Comparison of ENCODE assay signal across 7 mouse cellular contexts in the genomic region with DNA sequence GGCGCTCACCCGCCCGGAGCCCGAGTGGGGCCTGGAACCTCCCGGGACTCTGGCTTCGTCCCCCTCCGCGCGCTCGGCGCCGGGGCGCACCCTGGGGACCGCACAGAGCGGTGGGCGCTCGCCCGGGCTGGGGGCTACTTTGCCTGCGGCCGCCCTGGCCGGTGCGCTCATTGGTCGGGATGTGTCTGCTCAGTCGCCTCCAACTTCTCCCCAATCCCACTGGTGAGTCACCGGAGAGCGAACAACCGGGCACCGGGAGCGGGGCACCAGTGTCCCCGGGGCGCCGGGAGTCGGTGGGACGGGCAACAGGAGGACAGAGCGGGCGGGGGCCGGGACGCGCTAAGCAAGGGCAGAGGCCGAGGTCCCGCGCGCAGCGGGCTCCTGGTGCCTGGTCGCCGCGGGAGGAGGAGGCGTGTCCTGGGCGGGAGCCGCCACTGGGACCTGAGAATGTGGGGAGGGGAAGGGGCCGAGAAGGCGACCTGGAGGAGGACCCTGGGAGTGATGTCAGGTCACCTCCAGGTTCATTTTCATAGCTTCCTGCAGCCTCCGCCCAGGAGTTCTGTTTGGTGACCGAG. TPM values are rescaled to one million over a fixed set of nuclear protein-coding genes. Genes with fewer than 3 reads are reported as not detected.
DNase-seq lines count a peak whose midpoint lies in the region; ATAC-seq lines count a peak whose summit lies in the region.

No protein-coding gene starts in this region.

- peak overlapping the region; percentile 100 for H3K4me2 ChIP-seq in hindbrain, embryonic 14.5 days (replicated peaks)
- H3K4me2 ChIP-seq in limb, embryonic 11.5 days (ENCODE audit: low read depth, severe bottlenecking): peak overlapping the region; percentile 90
- peak overlapping the region; percentile 100 for H3K4me2 ChIP-seq in midbrain, embryonic 12.5 days (replicated peaks)
- H3K4me2 ChIP-seq in stomach, embryonic 15.5 days: peak overlapping the region; percentile 98

- no peaks in the 10 kb centered on the region for H3K36me3 ChIP-seq in hindbrain, embryonic 14.5 days (replicated peaks; ENCODE audit: control insufficient read depth, insufficient read depth)
- H3K36me3 ChIP-seq in limb, embryonic 11.5 days (ENCODE audit: control insufficient read depth, insufficient read depth, low read length): no peaks in the 10 kb centered on the region
- H3K36me3 ChIP-seq in midbrain, embryonic 12.5 days: no peaks in the 10 kb centered on the region
- no peaks in the 10 kb centered on the region for H3K36me3 ChIP-seq in stomach, embryonic 15.5 days

- ATAC-seq in hindbrain, embryonic 14.5 days (ENCODE audit: low FRiP score): peak; percentile 83
- peak; percentile 79 for ATAC-seq in limb, embryonic 11.5 days (ENCODE audit: insufficient number of reproducible peaks, low FRiP score, low TSS enrichment, low read depth)
- ATAC-seq in midbrain, embryonic 12.5 days (ENCODE audit: low FRiP score, low read depth): peak; percentile 88
- peak; percentile 72 for ATAC-seq in stomach, embryonic 15.5 days (ENCODE audit: insufficient read depth, low FRiP score, low read depth)

- no peak overlapping the region for H3K27ac ChIP-seq in hindbrain, embryonic 14.5 days
- peak overlapping the region; percentile 84 for H3K27ac ChIP-seq in limb, embryonic 11.5 days (replicated peaks; ENCODE audit: low read depth, low read length)
- 0 out of 2 replicates have a peak overlapping the region, but pooled peaks have one; percentile 39 for H3K27ac ChIP-seq in midbrain, embryonic 12.5 days (replicated peaks)
- H3K27ac ChIP-seq in stomach, embryonic 15.5 days: peak overlapping the region; percentile 65

- peaks cover 8% of the 10 kb centered on the region; the same call in 1 of the 2 replicates for H3K4me1 ChIP-seq in hindbrain, embryonic 14.5 days (replicated peaks; ENCODE audit: control insufficient read depth, insufficient read depth, low read length)
- no peaks in the 10 kb centered on the region for H3K4me1 ChIP-seq in limb, embryonic 11.5 days (ENCODE audit: control insufficient read depth, insufficient read depth, low read length)
- H3K4me1 ChIP-seq in midbrain, embryonic 12.5 days: peaks cover 4% of the 10 kb centered on the region; the same call in 1 of the 2 replicates
- H3K4me1 ChIP-seq in stomach, embryonic 15.5 days: no peaks in the 10 kb centered on the region

- peaks cover 25% of the 10 kb centered on the region for H3K27me3 ChIP-seq in hindbrain, embryonic 14.5 days (ENCODE audit: control insufficient read depth, insufficient read depth, low read length)
- H3K27me3 ChIP-seq in limb, embryonic 11.5 days (ENCODE audit: control insufficient read depth, insufficient read depth, low read length): no peaks in the 10 kb centered on the region
- peaks cover 19% of the 10 kb centered on the region for H3K27me3 ChIP-seq in midbrain, embryonic 12.5 days
- H3K27me3 ChIP-seq in stomach, embryonic 15.5 days (replicated peaks): peaks cover 7% of the 10 kb centered on the region; the same call in 1 of the 2 replicates

- intact Hi-C loops in gastrocnemius, postnatal 14 days (cut with DNase I; ENCODE audit: low total_unique reads): no loop called here

- H3K4me3 ChIP-seq in hindbrain, embryonic 14.5 days (replicated peaks; ENCODE audit: low read length): peak overlapping the region; percentile 83
- H3K4me3 ChIP-seq in limb, embryonic 11.5 days (ENCODE audit: low read depth, low read length): peak overlapping the region; percentile 72
- H3K4me3 ChIP-seq in midbrain, embryonic 12.5 days: peak overlapping the region; percentile 78
- H3K4me3 ChIP-seq in stomach, embryonic 15.5 days (replicated peaks): peak overlapping the region; percentile 59

- peak overlapping the region; percentile 70 for H3K9ac ChIP-seq in hindbrain, embryonic 14.5 days
- peak overlapping the region; percentile 87 for H3K9ac ChIP-seq in limb, embryonic 11.5 days (ENCODE audit: low read length)
- H3K9ac ChIP-seq in midbrain, embryonic 12.5 days (replicated peaks): peak overlapping the region; percentile 57
- peak overlapping the region; percentile 16; the same call in 1 of the 2 replicates for H3K9ac ChIP-seq in stomach, embryonic 15.5 days

- H3K9me3 ChIP-seq in hindbrain, embryonic 14.5 days (ENCODE audit: control insufficient read depth, low read length): no peaks in the 10 kb centered on the region
- H3K9me3 ChIP-seq in limb, embryonic 11.5 days (ENCODE audit: control insufficient read depth, low read length): no peaks in the 10 kb centered on the region
- H3K9me3 ChIP-seq in midbrain, embryonic 12.5 days: no peaks in the 10 kb centered on the region
- no peaks in the 10 kb centered on the region for H3K9me3 ChIP-seq in stomach, embryonic 15.5 days

- WGBS in hindbrain, embryonic 14.5 days: under 1% methylated on average over 42 of the region's 54 CpGs
- WGBS in limb, embryonic 11.5 days: under 1% methylated on average over 43 of the region's 54 CpGs
- WGBS in midbrain, embryonic 12.5 days: 0% methylated on average over 50 of the region's 54 CpGs
- WGBS in stomach, embryonic 15.5 days: 2% methylated on average over 50 of the region's 54 CpGs

- peak; percentile 19 for DNase-seq in adrenal gland, adult 8-10 months
- DNase-seq in cerebellum, postnatal 25 days: peak; percentile 41 to 56
- DNase-seq in gastrocnemius, postnatal 14 days: peak; percentile 45
- no peak for DNase-seq in hindbrain, embryonic 14.5 days (ENCODE audit: low spot score)
- DNase-seq in limb, embryonic 11.5 days (ENCODE audit: low spot score): peak; percentile 79

RNA-seq across cellular contexts. Expression of a gene that starts 54.4 kb away (rescaled TPM):
- 10 to 100 TPM in 3 of 4 experiments, 1 to 10 TPM in 1; 8.4 to 42.9 (median 28.9) TPM for total RNA-seq in adrenal gland, adult 8-10 months (2022)
- 1 to 10 TPM; 4.4 to 7.9 TPM for total RNA-seq in gastrocnemius, postnatal 14 days (2021)
- 4.0 and 4.3 TPM in 2 replicates for polyA plus RNA-seq in hindbrain, embryonic 14.5 days (2014; fragmentation: Nextera tagmentation; extraction: Ambion mirVana)
- 18.2 and 18.9 TPM in 2 replicates for polyA plus RNA-seq in limb, embryonic 11.5 days (2014; fragmentation: Nextera tagmentation; extraction: Ambion mirVana)
- 10.3 and 12.6 TPM in 2 replicates for polyA plus RNA-seq in midbrain, embryonic 12.5 days (2016; fragmentation: Nextera tagmentation; extraction: Ambion mirVana)
- 5.2 and 5.8 TPM in 2 replicates for polyA plus RNA-seq in stomach, embryonic 15.5 days (2015; fragmentation: Nextera tagmentation; extraction: Ambion mirVana)

Comparison
In these comparisons a context has a peak if more than half of its experiments do, and no peak if none do; other contexts are left out.
1. H3K9ac ChIP-seq: peak in every context shown above with its lines; median percentile 87 in limb, embryonic 11.5 days; 70 in hindbrain, embryonic 14.5 days; 57 in midbrain, embryonic 12.5 days; 16 in stomach, embryonic 15.5 days.